Mouse (Mus musculus): ENCODE data around the gene Adam19.
A peak's percentile ranks its signal among the peaks of the same experiment; 100 is the strongest.
"Not testable (repeated sequence)": the region's sequence is repeated elsewhere in the genome, so short reads cannot be mapped to it uniquely, and the experiment has no call there.

The Adam19 gene

DNA sequence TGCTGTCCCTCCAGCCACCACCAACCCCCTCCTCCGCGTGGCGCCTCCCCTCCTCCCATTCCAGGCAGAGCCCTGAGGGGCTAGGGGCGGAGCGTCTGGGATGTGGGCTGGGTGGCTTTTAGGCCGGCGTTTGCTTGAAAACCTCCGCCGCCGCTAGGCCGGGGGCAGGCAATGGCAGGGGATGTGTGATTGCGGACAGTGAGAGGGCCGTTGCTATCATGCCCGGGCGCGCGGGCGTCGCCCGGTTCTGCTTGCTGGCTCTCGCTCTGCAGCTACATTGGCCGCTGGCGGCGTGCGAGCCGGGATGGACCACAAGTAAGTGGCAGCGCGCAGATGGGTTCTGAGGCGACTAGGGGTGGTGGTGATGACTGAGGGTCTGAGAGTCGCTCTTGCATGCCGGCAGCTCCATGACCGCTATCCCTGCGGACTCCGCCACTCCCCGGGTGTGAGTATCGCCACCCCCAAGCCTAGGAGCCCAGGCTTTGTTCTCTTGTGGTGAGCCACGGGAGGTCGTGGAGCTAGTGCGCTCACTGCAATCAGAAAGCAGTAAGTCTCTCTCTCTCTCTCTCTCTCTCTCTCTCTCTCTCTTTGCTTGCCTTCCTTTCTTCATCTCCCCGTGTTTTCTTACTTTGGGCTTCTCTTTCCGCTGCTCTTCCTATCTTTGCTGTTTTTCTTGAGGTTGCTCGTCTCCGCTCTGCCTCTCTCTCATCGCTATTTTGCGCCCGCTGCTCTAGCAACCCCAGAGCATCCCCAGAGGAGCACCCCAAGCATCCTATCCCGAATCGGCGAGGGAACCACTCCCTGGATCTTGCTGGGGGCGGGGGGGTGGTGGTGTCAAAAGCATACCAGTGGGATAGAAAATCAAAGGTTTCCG, at the start of gene Adam19:
Adam19 (plus strand) TSS at position 97 of the 874 bp plus-strand sequence.
- DNase-seq (ENCODE audit: low read depth, low spot score), result peak; percentile 72

DNA sequence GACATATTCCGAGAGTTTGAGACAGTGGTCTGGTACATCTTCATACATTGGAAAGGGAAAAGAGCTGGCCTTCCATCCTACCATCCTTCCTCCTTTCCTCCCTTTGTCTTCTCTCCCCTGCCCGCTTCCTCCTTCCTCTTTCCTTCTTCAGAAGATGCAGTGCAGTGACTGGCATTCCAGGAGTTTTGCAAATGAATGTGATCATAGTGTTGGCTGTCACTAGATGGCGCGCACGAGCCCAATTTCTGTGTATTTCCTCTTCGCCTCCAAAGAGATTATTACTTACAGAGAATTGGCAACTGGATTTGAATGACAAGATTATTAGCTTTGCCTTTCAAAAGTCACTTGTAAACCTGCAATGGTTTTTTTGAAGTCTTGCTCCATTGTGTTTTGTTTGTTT, 39.7 kb upstream of the Adam19 start:
- DNase-seq (ENCODE audit: low read depth, low spot score), result peak; percentile 61

DNA sequence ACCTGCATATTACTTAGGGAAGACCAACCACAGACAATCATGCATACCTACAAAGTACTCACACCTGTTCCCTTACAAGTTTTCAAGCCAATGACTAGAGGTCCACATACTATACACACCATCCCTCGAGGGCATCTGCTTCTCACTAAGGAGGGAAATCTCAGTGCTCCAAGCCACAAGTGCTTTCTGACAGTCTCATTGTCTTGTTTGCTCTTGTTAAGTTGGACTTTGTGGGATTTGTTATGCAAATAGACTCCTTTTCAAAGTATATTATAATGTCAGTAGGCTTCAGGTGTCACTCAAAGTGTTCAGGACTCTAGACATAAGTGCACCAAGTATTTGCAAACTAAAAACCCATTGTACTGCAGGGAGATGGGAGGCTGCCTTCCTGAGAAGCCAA, 35.5 kb upstream of the Adam19 start:
- no peak for DNase-seq (ENCODE audit: low read depth, low spot score)

DNA sequence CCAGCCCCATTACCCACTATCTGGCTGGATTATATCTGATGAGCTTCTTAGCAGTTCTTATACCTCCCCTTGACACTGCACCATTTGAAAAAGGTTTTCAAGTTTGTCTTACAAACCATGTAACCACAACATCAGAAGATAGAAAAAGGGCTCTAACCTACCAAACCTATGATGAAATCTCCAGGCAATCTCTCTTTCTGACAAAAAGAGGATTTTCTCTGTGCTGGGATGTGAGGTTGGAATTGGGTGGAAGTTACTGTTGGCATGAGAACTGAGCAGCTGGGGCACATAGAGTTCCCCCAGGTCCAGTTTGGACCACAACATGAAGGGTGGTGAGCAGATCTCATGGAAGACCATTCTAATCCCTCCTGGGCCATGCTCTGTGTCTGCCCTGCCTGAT, 33.9 kb upstream of the Adam19 start:
- no peak for DNase-seq (ENCODE audit: low read depth, low spot score)

DNA sequence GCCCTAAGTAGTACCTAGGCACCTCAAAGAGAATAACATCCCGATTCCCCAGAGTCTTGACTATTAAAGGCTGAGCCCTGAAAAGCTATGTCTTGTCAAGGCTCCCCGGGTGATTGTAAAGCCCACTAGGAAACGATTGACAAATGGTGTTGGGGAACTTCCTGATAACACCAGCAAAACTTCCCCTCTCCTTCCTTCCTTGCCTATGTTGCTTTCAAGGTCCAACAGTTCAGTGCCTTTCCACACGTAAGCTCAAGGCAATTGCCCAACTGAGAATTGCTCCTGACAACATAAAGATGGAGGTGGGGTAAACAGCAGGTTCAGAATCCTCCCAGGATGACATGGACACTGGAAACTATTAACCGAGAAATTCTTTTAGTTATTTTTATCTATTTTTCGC, 32.8 kb upstream of the Adam19 start:
- no peak for DNase-seq (ENCODE audit: low read depth, low spot score)

DNA sequence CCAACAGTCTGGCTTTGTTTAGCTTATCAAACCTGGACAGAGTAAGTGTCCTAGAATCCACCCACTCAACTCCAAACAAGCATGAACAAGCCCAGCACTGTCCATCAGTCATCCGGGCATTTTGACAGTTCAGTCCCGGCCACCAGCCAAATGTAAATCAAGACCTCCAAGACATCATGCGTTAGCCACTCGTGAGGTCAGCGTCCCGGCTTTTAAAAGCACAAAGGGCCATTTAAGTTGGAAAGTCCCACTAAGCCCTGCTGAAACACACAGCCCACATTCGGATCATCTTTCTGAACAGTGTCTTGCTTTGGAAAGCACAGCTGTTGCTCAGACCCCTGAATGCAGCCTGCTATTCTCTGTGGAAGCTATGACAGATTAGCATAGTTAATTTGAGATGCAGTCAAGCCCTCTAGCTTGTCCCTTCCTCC, 29.8 kb upstream of the Adam19 start:
- DNase-seq (ENCODE audit: low read depth, low spot score), result no peak

DNA sequence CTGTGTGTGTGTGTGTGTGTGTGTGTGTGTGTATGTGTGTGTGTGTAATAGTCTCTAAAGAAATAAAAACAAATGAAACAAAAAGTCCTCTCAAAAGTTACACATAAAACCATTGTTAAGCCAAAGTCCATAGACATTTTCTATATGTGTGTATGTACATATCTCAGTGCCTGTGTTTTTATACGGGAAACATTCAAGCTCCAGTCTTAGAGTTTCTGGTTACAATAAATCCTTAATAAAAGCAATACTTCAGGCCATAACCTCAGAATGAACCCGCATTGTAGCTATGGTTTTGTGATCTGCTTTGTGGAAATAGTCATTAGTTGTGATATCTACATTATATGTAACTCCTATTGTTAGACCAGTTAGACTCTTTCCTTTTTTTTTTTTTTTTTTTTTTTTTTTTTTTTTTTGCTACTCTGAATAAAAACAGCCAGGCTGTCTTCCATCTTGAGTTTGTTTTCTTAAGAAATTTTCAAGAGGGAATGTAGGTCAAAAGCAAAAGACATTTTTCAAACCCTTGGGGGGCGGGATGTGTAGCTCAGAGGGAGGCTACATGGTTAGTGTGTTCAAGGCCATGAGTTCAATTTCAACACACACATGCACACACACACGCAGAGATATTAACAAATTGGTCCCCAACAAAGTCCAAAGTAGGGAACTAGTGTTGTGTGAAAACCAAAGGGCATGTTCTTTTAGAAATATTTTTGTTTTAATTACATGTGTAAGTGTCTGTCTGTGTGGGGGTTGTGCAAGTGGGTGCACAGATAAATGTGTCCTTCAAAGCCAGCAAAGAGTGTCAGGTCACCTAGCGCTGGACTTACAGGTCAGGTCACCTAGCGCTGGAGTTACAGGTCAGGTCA, 27.6 kb upstream of the Adam19 start:
- DNase-seq (ENCODE audit: low read depth, low spot score), result no peak

DNA sequence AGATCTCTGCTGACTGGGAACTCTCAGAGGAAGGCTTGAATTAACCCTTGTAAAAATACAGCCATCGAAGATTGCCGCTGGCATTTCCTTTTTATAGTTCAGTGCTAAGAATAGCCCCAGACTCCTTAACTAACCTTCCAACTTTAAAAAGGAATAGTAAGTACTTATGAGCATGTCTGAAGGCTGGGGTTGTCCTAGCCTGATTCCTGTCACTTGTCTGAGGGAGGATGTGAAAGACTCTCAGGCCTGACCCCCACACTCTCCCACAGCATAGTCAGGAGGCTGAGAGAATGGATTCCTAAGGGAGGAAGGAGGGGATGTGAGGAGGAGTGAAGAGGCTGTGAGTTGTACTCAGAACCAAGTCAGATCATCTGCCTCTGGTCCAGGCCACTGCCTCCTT, 26.3 kb upstream of the Adam19 start:
- no peak for DNase-seq (ENCODE audit: low read depth, low spot score)

DNA sequence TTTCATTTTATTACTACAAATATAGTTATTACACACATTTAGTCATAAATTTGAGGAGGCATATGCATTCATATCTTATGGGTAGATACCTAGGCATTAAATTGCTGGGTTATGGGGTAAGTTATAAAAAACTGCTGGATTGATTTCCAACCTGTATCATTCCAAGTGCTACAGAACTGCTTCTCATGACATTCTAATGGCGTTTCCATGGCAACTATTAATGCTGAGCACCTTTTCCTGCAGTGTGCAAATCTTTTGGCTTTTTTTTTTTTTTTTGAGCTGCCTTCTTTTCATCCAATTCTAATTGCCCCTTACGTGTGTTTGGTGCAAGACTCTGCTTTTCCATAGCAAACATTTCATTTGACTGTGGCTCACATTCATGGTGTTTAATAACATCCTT, 25.8 kb upstream of the Adam19 start:
- DNase-seq (ENCODE audit: low read depth, low spot score), result no peak

DNA sequence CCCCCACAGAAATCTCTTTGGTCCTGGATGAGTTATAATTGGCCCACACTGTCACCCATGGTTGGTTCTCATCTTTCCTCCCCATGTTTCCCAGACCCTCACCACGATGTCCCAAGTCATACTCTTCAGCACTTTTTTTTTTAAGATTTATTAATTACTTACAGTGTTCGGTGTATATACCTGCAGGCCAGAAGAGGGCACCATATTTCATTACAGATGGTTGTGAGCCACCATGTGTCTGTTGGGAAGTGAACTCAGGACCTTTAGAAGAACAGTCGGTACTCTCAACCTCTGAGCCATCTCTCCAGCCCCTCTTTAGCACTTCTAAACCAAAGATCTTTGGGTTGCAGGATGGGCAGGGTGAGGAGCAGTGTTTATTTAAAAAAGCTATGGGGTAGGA, 24.3 kb upstream of the Adam19 start:
- no peak for DNase-seq (ENCODE audit: low read depth, low spot score)

DNA sequence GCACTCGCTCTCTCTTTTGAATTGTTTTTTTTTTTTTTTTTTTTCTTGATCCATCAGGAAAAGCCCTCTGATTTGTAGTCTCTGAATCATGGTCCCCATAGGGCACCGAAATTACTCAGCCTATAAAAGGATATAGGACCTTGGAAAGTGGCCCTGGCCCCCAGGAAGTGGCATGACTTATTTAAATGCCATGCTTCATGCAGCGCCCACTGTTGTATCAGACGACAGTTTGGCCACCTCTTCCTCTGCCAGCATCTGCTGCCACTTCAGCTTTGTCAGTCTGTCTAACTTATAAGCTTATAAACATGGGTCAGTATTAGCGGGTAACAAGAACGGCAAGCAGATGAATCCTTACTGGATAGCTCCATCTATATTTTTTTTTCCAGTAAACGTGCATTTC, 22.8 kb upstream of the Adam19 start:
- DNase-seq (ENCODE audit: low read depth, low spot score), result no peak

DNA sequence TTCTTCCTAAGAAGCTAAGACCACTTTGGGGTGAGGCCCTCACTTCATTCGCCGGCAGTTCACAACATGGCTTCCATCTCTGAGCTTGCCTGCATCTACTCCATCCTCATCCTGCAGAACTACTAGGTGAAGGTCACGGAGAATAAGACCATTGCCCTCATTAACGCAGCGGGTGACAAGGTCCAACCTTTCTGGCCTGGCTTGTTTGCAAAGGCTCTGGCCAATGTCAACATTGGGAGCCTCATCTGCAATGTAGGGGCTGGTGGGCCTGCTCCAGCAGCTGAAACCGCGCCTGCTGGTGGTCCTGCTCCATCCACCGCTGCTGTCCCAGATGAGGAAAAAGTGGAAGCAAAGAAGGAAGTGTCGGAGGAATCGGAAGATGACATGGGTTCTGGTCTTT, 19.4 kb upstream of the Adam19 start:
- DNase-seq (ENCODE audit: low read depth, low spot score), result no peak

DNA sequence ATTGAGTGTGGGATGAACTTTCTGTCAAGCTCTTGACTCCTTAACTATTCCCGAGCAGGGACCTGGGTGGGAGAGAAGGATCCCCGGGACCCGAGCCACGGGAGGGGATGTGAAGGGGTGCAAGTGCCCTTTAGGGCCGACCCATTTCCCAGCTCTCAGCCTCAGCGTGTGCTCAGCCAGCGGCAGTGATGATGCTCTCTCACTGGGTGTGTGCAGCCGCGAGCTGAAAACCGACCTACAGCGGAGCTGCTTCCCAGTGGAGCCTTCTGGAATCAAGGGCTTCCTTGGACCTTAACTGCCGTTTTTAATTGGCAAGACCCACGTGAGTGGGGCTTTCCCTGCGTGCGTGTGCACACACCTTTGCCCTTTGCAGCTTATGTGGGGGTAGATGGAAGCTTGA, 16.9 kb upstream of the Adam19 start:
- no peak for DNase-seq (ENCODE audit: low read depth, low spot score)

DNA sequence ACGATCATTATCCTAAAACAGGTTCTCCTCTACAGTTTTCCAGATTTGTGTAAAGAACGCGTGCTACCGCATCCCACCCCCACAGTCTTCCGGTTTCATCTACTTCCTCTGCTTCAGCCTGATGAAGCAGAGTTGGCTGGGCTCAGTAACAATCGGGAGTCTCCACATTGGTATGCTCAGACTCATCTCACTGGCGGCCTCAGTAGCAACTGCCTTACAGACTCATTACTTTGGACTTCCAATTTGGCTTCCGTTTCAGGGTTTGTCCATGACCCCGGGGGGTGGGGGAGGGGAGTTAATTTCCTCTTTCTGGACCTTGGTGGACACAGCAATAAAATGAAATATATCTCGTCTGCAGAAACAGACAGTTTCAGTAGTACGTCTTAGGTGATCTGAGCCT, 16.5 kb upstream of the Adam19 start:
- no peak for DNase-seq (ENCODE audit: low read depth, low spot score)

DNA sequence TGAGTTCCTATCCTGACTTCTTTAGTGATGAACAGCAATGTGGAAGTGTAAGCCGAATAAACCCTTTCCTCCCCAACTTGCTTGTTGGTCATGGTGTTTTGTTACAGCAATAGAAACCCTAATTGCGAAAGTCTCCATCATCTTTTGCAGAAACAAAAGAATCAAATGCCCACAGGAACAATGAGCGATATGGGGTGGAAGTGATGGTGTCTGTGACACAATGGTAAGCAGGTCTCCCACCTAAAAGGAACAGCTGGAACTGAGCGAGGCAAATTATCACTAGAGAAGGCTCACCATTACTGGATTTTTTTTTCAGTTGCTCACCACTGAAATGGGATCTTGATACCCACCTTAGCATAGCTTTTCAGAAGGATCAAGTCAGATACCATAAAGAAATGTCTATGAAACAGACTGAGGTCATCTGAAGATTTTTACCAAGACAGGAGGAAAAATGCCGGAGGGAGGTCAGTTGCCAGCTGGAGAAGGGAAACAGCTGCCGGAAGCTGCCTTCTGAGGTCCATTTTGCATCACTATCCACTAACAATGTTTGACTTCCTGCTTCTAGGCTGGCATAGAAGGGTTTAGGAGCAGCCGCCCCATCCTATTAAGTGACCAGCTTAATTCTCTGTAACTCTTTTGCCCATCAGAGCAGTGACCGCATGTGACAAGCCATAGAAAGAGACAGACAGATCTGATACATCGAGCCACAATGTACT, 14.8 kb upstream of the Adam19 start:
- no peak for DNase-seq (ENCODE audit: low read depth, low spot score)

DNA sequence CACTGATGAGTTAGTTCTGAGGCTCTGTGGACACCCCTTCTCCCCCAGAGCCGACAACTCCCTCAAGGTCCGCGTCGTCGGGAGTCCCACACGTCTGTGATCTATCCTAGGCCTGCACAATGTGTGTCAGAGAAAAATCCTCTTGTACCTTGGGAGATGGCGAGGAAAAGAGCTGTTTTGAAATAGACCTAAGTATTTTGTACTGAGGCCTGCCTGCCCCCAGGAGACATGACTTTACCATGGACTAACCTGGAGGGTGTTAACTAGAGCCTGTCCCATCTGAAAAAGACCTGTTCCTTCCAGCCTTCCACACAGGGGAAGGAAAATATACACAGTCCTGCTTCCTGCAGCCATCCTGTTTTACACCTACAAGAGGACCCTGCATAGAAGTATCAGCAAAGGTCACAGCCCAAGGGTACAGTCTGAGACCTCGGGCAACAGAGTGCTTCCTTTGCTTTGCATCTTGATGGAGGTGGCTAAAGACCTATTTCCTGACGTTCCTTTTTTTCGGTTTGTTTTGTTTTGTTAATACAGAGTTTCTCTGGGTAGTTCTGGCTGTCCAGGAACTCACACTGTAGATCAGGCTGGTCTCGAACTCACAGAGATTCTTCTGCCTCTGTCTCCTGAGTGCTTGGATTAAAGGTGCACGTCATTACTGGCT, 14.1 kb upstream of the Adam19 start:
- no peak for DNase-seq (ENCODE audit: low read depth, low spot score)

DNA sequence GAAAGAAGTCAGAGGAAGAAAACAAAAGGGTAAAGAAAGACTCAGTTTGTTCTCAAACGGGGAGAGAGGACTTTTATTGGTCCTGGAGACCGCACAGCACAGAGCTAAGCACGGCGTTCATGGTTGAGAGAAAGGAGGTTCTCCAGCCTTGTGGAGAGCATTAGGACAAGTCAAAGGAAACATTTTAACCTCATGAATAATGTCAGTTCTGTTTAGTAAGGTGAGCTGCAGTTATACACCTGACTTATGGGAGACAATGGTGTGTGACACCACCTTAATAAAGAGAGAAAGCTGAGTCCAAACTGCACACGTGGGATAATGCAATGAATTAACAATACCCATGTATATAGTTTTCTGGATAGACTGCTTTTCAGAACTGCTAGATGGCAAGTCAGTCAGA, 11.0 kb upstream of the Adam19 start:
- DNase-seq (ENCODE audit: low read depth, low spot score), result no peak

DNA sequence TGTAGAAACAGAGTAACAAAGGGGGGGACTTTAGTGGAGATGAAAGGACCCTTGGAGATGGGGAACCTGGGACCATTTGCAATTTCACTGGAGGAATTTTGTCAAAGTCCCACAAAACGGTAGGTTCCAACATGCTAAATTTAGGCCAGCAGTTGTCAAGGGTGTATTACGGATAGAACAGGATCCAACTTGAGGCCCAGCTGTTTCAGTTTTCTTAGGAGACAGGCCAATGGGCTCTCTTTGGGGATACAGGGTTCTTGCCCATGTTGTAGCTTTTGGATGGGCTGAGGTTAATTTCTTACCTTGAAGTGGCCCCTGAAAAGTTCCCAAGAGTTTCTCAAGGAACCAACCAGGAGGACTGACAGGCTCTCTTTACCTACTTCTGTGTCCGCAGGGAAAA, 8.5 kb upstream of the Adam19 start:
- no peak for DNase-seq (ENCODE audit: low read depth, low spot score)

DNA sequence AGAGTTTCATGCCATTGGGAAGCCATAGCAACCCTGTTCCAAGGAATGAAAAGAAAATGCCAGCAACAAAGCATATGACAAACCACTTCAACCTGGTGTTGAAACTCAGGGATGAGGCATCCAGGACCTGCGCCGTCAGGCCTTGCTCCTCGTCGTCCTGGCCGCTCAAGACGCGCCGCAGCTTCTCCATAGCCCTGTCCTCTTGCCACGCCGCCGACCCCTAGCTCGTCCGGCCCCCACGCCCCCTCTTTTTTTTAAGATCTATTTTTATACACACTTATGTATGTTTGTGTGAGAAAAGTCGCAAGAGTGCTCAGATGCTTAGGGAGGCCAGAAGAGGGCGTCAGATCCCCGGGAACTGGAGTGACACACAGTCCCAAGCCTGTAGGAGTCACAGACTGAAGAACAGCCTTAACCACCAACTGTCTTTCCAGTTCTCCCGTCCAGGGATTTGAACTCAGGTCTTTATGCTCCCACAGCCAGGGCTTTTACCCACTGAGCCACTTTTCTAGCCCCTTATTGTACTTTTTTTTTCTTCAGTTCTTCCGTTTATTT, 3.6 kb upstream of the Adam19 start, which contains the start of gene Gm12166:
Gm12166 (minus strand) TSS at position 217 of the 555 bp plus-strand sequence.
- DNase-seq (ENCODE audit: low read depth, low spot score), result not testable (repeated sequence)

DNA sequence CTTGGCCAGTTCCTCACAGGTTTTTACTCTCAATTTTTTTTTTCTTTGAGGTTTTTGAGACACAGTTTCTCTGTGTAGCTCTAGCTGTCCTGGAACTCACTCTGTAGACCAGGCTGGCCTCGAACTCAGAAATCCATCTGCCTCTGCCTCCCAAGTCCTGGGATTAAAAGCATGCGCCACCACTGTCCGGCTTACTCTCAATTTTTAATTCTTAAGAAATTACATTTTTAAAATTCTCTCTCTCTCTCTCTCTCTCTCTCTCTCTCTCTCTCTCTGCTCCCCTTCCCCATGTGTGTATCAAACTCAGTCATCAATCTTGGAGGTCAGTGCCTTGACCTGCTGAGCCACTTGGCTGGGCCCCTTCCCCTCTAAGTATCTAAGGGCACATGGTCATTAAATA, 2.3 kb upstream of the Adam19 start:
- DNase-seq (ENCODE audit: low read depth, low spot score), result not testable (repeated sequence)

DNA sequence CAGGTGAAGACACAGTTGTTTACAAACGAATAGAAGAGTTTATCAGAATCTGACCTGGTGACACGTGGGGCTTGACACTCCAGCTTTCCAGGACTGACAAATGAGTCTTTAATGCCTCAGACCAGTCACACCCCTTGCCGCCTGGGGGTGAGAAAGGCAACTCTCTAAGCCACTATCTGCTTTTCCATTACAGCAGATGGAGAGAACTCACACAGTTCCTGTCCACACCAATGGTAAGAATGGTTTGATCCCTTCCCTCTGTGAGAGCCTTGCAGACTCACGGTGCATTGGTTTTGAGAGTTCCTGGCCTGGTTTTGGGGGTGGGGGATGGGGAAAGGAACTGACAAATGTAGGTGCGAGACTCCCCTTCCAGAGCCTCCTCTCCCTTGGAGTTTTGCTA, 1.5 kb upstream of the Adam19 start:
- no peak for DNase-seq (ENCODE audit: low read depth, low spot score)
